29 mouse cellular contexts compared by ENCODE assay signal in the genomic region with DNA sequence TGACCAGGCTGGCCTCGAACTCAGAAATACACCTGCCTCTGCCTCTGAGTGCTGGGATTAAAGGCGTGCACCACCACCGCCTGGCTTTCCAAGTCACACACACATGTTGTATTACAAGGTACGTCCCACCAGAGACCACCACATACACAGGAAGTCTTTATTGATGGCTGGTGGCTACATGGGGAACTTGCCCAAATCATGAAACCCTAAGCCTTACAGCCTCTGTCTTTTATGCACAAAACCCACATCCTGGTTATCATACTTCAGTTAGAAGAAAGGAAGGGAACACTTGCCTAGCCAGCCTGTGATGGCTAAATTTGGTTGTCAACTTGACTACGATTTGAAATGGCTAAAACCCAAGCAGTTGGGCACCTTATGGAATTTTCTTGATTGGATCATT. TPM values are rescaled to one million over a fixed set of nuclear protein-coding genes. Genes with fewer than 3 reads are reported as not detected.
DNase-seq lines count a peak whose midpoint lies in the region; ATAC-seq and TF ChIP-seq lines count a peak whose summit lies in the region.
"Had no signal": no experiment of that assay in that cellular context is flagged by ENCODE, and none has a peak within 500 bp of the region (broad histone marks: within the 10 kb centered on the region; RNA-seq: fewer than 3 reads in every experiment).

No protein-coding gene starts in this region.

- no peak overlapping the region for H3K9ac ChIP-seq in midbrain, embryonic 13.5 days (replicated peaks)
- H3K9ac ChIP-seq: hindbrain, embryonic 15.5 days; intestine, embryonic 15.5 days; limb, embryonic 15.5 days; liver, embryonic 13.5 days; neural tube, embryonic 12.5 days; stomach, embryonic 15.5 days had no signal

- peak; percentile 91 for ATAC-seq in CD4-positive, CD25-positive, alpha-beta regulatory T cell, adult 4 months
- ATAC-seq in granulocyte monocyte progenitor cell, adult 5-6 weeks (replicated peaks; ENCODE audit: poor library complexity, severe bottlenecking): peak; percentile 53
- ATAC-seq in midbrain, embryonic 13.5 days: no peak
- ATAC-seq: forebrain, embryonic 16.5 days; intestine, embryonic 15.5 days; midbrain, embryonic 16.5 days had no signal

- TF ChIP-seq POLR2A in thymus, adult 2 months (IDR thresholded peaks at IDR 0.05; ENCODE audit: control insufficient read depth, extremely low read depth, insufficient read depth, low read length, poor library complexity): no peak

- peak; percentile 13 for DNase-seq in thymus, adult 2 months
- DNase-seq in thymus, postnatal 10 days (ENCODE audit: low spot score in 2 of 2): no peak
- DNase-seq in naive thymus-derived CD4-positive, alpha-beta T cell, adult 2 months (ENCODE audit: low read depth): peak; percentile 74
- no peak for DNase-seq in kidney, postnatal 14 days
- DNase-seq in layer of hippocampus, postnatal 14 days (ENCODE audit: low spot score in 2 of 2): no peak
- DNase-seq: adrenal gland, postnatal 14 days; cerebellum, adult 11-12 months; cerebellum, adult 9-11 months; heart, postnatal 36 days; kidney, adult 2 months; kidney, postnatal 4 days; layer of hippocampus, postnatal 36 days; liver, embryonic 13.5 days; lung, adult 2 months; lung, postnatal 10 days had no signal

- WGBS in thymus, adult 2 months: 12% methylated on average over 5 of the region's 5 CpGs
- WGBS in midbrain, embryonic 13.5 days: 89% methylated on average over 5 of the region's 5 CpGs

- no peak overlapping the region for H3K4me2 ChIP-seq in midbrain, embryonic 13.5 days (replicated peaks)
- H3K4me2 ChIP-seq: hindbrain, embryonic 15.5 days; intestine, embryonic 15.5 days; limb, embryonic 15.5 days; liver, embryonic 13.5 days; neural tube, embryonic 12.5 days; stomach, embryonic 15.5 days had no signal

- no peaks in the 10 kb centered on the region for H3K27me3 ChIP-seq in thymus, adult 2 months (ENCODE audit: control insufficient read depth, insufficient read depth, low read length)
- no peaks in the 10 kb centered on the region for H3K27me3 ChIP-seq in midbrain, embryonic 13.5 days
- H3K27me3 ChIP-seq: hindbrain, embryonic 15.5 days; intestine, embryonic 15.5 days; limb, embryonic 15.5 days; liver, embryonic 13.5 days; neural tube, embryonic 12.5 days; stomach, embryonic 15.5 days had no signal

- no peak for TF ChIP-seq CTCF in thymus, adult 2 months (IDR thresholded peaks at IDR 0.05; ENCODE audit: borderline replicate concordance, control insufficient read depth, extremely low read depth, insufficient read depth, low read length, poor library complexity)

- H3K36me3 ChIP-seq in thymus, adult 2 months (ENCODE audit: control insufficient read depth, insufficient read depth, low read length): no peaks in the 10 kb centered on the region
- H3K36me3 ChIP-seq in midbrain, embryonic 13.5 days: no peaks in the 10 kb centered on the region; the same call in 1 of the 2 replicates
- H3K36me3 ChIP-seq: G1E; hindbrain, embryonic 15.5 days; intestine, embryonic 15.5 days; limb, embryonic 10.5 days; limb, embryonic 15.5 days; liver, embryonic 13.5 days; neural tube, embryonic 12.5 days; stomach, embryonic 15.5 days had no signal

- H3K4me1 ChIP-seq in thymus, adult 2 months (replicated peaks; ENCODE audit: control insufficient read depth, insufficient read depth, low read length): peaks cover 20% of the 10 kb centered on the region
- H3K4me1 ChIP-seq in midbrain, embryonic 13.5 days (replicated peaks): no peaks in the 10 kb centered on the region
- H3K4me1 ChIP-seq: hindbrain, embryonic 15.5 days; intestine, embryonic 15.5 days; limb, embryonic 10.5 days; limb, embryonic 15.5 days; liver, embryonic 13.5 days; neural tube, embryonic 12.5 days; stomach, embryonic 15.5 days had no signal

- no peak overlapping the region for H3K4me3 ChIP-seq in thymus, adult 2 months (ENCODE audit: control insufficient read depth, insufficient read depth, low read length)
- no peak overlapping the region for H3K4me3 ChIP-seq in midbrain, embryonic 13.5 days (replicated peaks)
- H3K4me3 ChIP-seq: erythroblast, embryonic 14.5 days; hindbrain, embryonic 15.5 days; intestine, embryonic 15.5 days; limb, embryonic 10.5 days; limb, embryonic 15.5 days; liver, embryonic 13.5 days; neural tube, embryonic 12.5 days; stomach, embryonic 15.5 days had no signal

- peaks cover 7% of the 10 kb centered on the region for H3K9me3 ChIP-seq in midbrain, embryonic 13.5 days
- H3K9me3 ChIP-seq: hindbrain, embryonic 15.5 days; intestine, embryonic 15.5 days; limb, embryonic 10.5 days; limb, embryonic 15.5 days; stomach, embryonic 15.5 days had no signal

- H3K27ac ChIP-seq in thymus, adult 2 months (ENCODE audit: control insufficient read depth, insufficient read depth, low read length): no peak overlapping the region
- no peak overlapping the region for H3K27ac ChIP-seq in midbrain, embryonic 13.5 days
- H3K27ac ChIP-seq: hindbrain, embryonic 15.5 days; intestine, embryonic 15.5 days; limb, embryonic 10.5 days; limb, embryonic 15.5 days; liver, embryonic 13.5 days; macrophage; neural tube, embryonic 12.5 days; stomach, embryonic 15.5 days had no signal

RNA-seq across cellular contexts. Expression of gene Ppcdc, which starts 35.9 kb away (rescaled TPM):
- 73.8 and 82.9 TPM in 2 replicates for polyA plus RNA-seq in thymus, adult 2 months (2012; rRNA removed)
- polyA plus RNA-seq in CD4-positive, CD25-positive, alpha-beta regulatory T cell, adult 4 months (2017; shearing (Covaris generic)): 100 to 1,000 TPM; 157 to 228 TPM
- total RNA-seq in granulocyte monocyte progenitor cell, adult 5-6 weeks (2014; fragmentation: Nextera tagmentation): 19.4 and 25.2 TPM in 2 replicates
- total RNA-seq in granulocyte monocyte progenitor cell, adult 5-6 weeks (2017): 10.0 and 13.4 TPM in 2 replicates
- total RNA-seq in layer of hippocampus, postnatal 14 days (2021): 10 to 100 TPM; 14.3 to 15.6 TPM
- 26.2 and 28.4 TPM in 2 replicates for polyA plus RNA-seq in midbrain, embryonic 13.5 days (2015; fragmentation: Nextera tagmentation; extraction: Ambion mirVana)

Comparison
In these comparisons a context has a peak if more than half of its experiments do, and no peak if none do; other contexts are left out.
1. DNase-seq: peak in thymus, adult 2 months (single experiment) and naive thymus-derived CD4-positive, alpha-beta T cell, adult 2 months (single experiment); none in thymus, postnatal 10 days (0 of 2), kidney, postnatal 14 days (single experiment) and layer of hippocampus, postnatal 14 days (0 of 2).